Mouse (Mus musculus) embryonic facial prominence, embryonic 14.5 days (tissue): ENCODE measurements around the gene Fastkd5. TPM values are rescaled to one million over a fixed set of nuclear protein-coding genes. Genes with fewer than 3 reads are reported as not detected.

ENCODE experiments used
- ATAC-seq: fragments of 200-750 bp; cut with Nextera tagmentation; 2 replicates; pipeline ENCODE4 v1.8.0; 2017; ENCODE audit warnings: low read depth, moderate number of reproducible peaks, moderate TSS enrichment
- DNase-seq: peaks from one replicate; pipeline ENCODE4 v3.0.0-alpha.2; 2015; ENCODE audit warnings: low spot score
- H3K27ac ChIP-seq: fragments of 300-500 bp; sonication (generic); replicated peaks from 2 replicates; pipeline ENCODE4 v1.5.1; 2014; ENCODE audit warnings: low read depth, mild to moderate bottlenecking, low read length, moderate library complexity
- H3K27me3 ChIP-seq: fragments of 300-500 bp; sonication (generic); replicated peaks from 2 replicates; pipeline ENCODE4 v1.6.1; 2014; ENCODE audit warnings: low read length; ENCODE audit not compliant: control insufficient read depth, insufficient read depth
- H3K36me3 ChIP-seq: fragments of 300-500 bp; sonication (generic); 2 replicates; pipeline ENCODE4 v1.6.1; 2014; ENCODE audit warnings: low read length, mixed read lengths; ENCODE audit not compliant: control insufficient read depth, insufficient read depth
- H3K4me1 ChIP-seq: fragments of 300-500 bp; sonication (generic); 2 replicates; pipeline ENCODE4 v1.6.1; 2014; ENCODE audit warnings: antibody characterized with exemption, low read length; ENCODE audit not compliant: control insufficient read depth, insufficient read depth
- H3K4me2 ChIP-seq: fragments of 300-500 bp; sonication (generic); 2 replicates; pipeline ENCODE4 v1.6.1; 2014; ENCODE audit warnings: low read depth, mild to moderate bottlenecking, low read length, moderate library complexity, mixed read lengths
- H3K4me3 ChIP-seq: fragments of 300-500 bp; sonication (generic); 2 replicates; pipeline ENCODE4 v1.5.1; 2014; ENCODE audit warnings: low read depth, mild to moderate bottlenecking, low read length
- H3K9ac ChIP-seq: fragments of 300-500 bp; sonication (generic); 2 replicates; pipeline ENCODE4 v1.6.1; 2014; ENCODE audit warnings: low read depth, mild to moderate bottlenecking, low read length, moderate library complexity, mixed read lengths
- H3K9me3 ChIP-seq: fragments of 300-500 bp; sonication (generic); 2 replicates; pipeline ENCODE4 v1.6.1; 2016; ENCODE audit warnings: low read length; ENCODE audit not compliant: control insufficient read depth
- WGBS: fragments of 180-500 bp; shearing (Covaris S2); extraction: QIAGEN DNeasy Blood & Tissue Kit; methylation state at CpG from one replicate; pipeline ENCODE4 v1.1.7; 2014; 5-methylcytosine and 5-hydroxymethylcytosine counted together
- polyA plus RNA-seq: library from polyadenylated mRNA; unstranded; fragments of >200 nt; fragmentation: Nextera tagmentation; extraction: Ambion mirVana; gene quantifications from 2 replicates; pipeline ENCODE4 v1.2.1, GENCODE M21; 2014

The Fastkd5 gene
- polyA plus RNA-seq, 1 experiment from 2014 or later = 15.4 TPM

- WGBS = 73% methylated on average over 6 of the region's 6 CpGs
- no peaks in the 10 kb centered on the region for H3K9me3 ChIP-seq
- H3K36me3 ChIP-seq = no peaks in the 10 kb centered on the region
- H3K4me2 ChIP-seq = no peak overlapping the region
- DNase-seq (no peak), ATAC-seq (no peak)
- no peak overlapping the region for H3K27ac ChIP-seq
- no peak overlapping the region for H3K9ac ChIP-seq
- peaks cover 35% of the 10 kb centered on the region for H3K27me3 ChIP-seq
- H3K4me3 ChIP-seq = no peak overlapping the region
- peaks cover 23% of the 10 kb centered on the region for H3K4me1 ChIP-seq
Measured at GRCm38 (mm10) chr2:130639276-130639675, 9.4 kb upstream of the Fastkd5 start.

- Histone ChIP-seq H3K27ac (no peak overlapping the region), H3K9me3 (no peaks in the 10 kb centered on the region), H3K36me3 (no peaks in the 10 kb centered on the region), H3K4me2 (no peak overlapping the region), H3K27me3 (peaks cover 44% of the 10 kb centered on the region), H3K9ac (no peak overlapping the region), H3K4me3 (no peak overlapping the region), H3K4me1 (peaks cover 25% of the 10 kb centered on the region)
- ATAC-seq (no peak; the same call in 1 of the 2 replicates), DNase-seq (no peak)
- WGBS = 31% methylated on average over 16 of the region's 16 CpGs
Measured at GRCm38 (mm10) chr2:130638101-130638611, 8.3 kb upstream of the Fastkd5 start.

- H3K9me3 ChIP-seq = no peaks in the 10 kb centered on the region
- H3K9ac ChIP-seq = 0 out of 2 replicates have a peak overlapping the region, but pooled peaks have one; percentile 70
- H3K27me3 ChIP-seq = peaks cover 44% of the 10 kb centered on the region
- H3K27ac ChIP-seq = no peak overlapping the region
- DNase-seq = peak; percentile 35
- 22% methylated on average over 20 of the region's 21 CpGs for WGBS
- peak; percentile 22; the same call in 1 of the 2 replicates for ATAC-seq
- H3K36me3 ChIP-seq = no peaks in the 10 kb centered on the region
- H3K4me2 ChIP-seq = peak overlapping the region; percentile 84
- H3K4me3 ChIP-seq = peak overlapping the region; percentile 45
- H3K4me1 ChIP-seq = peaks cover 15% of the 10 kb centered on the region
Measured at GRCm38 (mm10) chr2:130635847-130636246, 6.0 kb upstream of the Fastkd5 start.

- H3K36me3 ChIP-seq = no peaks in the 10 kb centered on the region
- H3K27me3 ChIP-seq = peaks cover 44% of the 10 kb centered on the region
- H3K27ac ChIP-seq = no peak overlapping the region
- peaks cover 15% of the 10 kb centered on the region for H3K4me1 ChIP-seq
- H3K4me2 ChIP-seq = peak overlapping the region; percentile 84
- H3K4me3 ChIP-seq = peak overlapping the region; percentile 45
- 1% methylated on average over 35 of the region's 38 CpGs for WGBS
- no peaks in the 10 kb centered on the region for H3K9me3 ChIP-seq
- peak overlapping the region; percentile 70 for H3K9ac ChIP-seq
- DNase-seq (peak; percentile 49), ATAC-seq (peak; percentile 53)
Measured at GRCm38 (mm10) chr2:130634739-130635411, 5.0 kb upstream of the Fastkd5 start.

- Histone ChIP-seq H3K36me3 (no peaks in the 10 kb centered on the region), H3K27ac (no peak overlapping the region), H3K4me1 (peaks cover 15% of the 10 kb centered on the region), H3K9ac (peak overlapping the region; percentile 70), H3K27me3 (peaks cover 44% of the 10 kb centered on the region), H3K4me2 (peak overlapping the region; percentile 84), H3K9me3 (no peaks in the 10 kb centered on the region), H3K4me3 (peak overlapping the region; percentile 45)
- no peak for DNase-seq
- ATAC-seq = no peak
- WGBS = 9% methylated on average over 11 of the region's 14 CpGs
Measured at GRCm38 (mm10) chr2:130634006-130634738, 4.3 kb upstream of the Fastkd5 start.

- H3K4me3 ChIP-seq = no peak overlapping the region
- ATAC-seq (no peak), DNase-seq (no peak)
- no peaks in the 10 kb centered on the region for H3K9me3 ChIP-seq
- no peak overlapping the region for H3K27ac ChIP-seq
- no peak overlapping the region for H3K4me2 ChIP-seq
- H3K4me1 ChIP-seq = peaks cover 21% of the 10 kb centered on the region
- H3K27me3 ChIP-seq = peaks cover 44% of the 10 kb centered on the region
- 52% methylated on average over 5 of the region's 5 CpGs for WGBS
- H3K36me3 ChIP-seq = peaks cover 3% of the 10 kb centered on the region; the same call in 1 of the 2 replicates
- H3K9ac ChIP-seq = no peak overlapping the region
Measured at GRCm38 (mm10) chr2:130632887-130633675, 3.3 kb upstream of the Fastkd5 start.

GRCm38 (mm10) chr2:130632416-130632815, 2.6 kb upstream of the Fastkd5 start:
- Histone ChIP-seq H3K36me3 (peaks cover 10% of the 10 kb centered on the region), H3K4me3 (no peak overlapping the region), H3K9me3 (no peaks in the 10 kb centered on the region), H3K9ac (no peak overlapping the region), H3K27ac (no peak overlapping the region), H3K4me2 (no peak overlapping the region), H3K27me3 (peaks cover 38% of the 10 kb centered on the region), H3K4me1 (peaks cover 21% of the 10 kb centered on the region)
- ATAC-seq = no peak
- no peak for DNase-seq
- 78% methylated on average over 1 of the region's 1 CpGs for WGBS

- peaks cover 36% of the 10 kb centered on the region for H3K36me3 ChIP-seq
- peak overlapping the region; percentile 95 for H3K9ac ChIP-seq
- no peaks in the 10 kb centered on the region for H3K9me3 ChIP-seq
- 2% methylated on average over 33 of the region's 37 CpGs for WGBS
- DNase-seq (no peak), ATAC-seq (peak; percentile 35)
- peaks cover 7% of the 10 kb centered on the region for H3K4me1 ChIP-seq
- peak overlapping the region; percentile 96 for H3K4me3 ChIP-seq
- peak overlapping the region; percentile 91 for H3K4me2 ChIP-seq
- H3K27me3 ChIP-seq = peaks cover 8% of the 10 kb centered on the region
- H3K27ac ChIP-seq = peak overlapping the region; percentile 81
Measured at GRCm38 (mm10) chr2:130629080-130629838, 568 bp downstream of the Fastkd5 start.
